Mouse (Mus musculus) layer of hippocampus, adult 11-12 months (tissue): ENCODE results near the gene Hoxa5.

Experiments used
- DNase-seq: peaks from one replicate; pipeline ENCODE4 v3.0.0; 2022; ENCODE audit warnings: low spot score

Gene Hoxa5

GRCm38 (mm10) chr6:52214271-52214670 lies 9.9 kb upstream of the Hoxa5 start:
- DNase-seq = no peak

- DNase-seq = no peak
These were observed 9.0 kb upstream of the Hoxa5 start, which contains the start of the genes Hoxa3 and Gm28308 for GRCm38 (mm10) chr6:52213119-52213986. Gene Hoxa3, minus strand, starts transcription at chr6:52213336. Gene Gm28308, minus strand, starts transcription at chr6:52213339.

GRCm38 (mm10) chr6:52212556-52213118 lies 8.2 kb upstream of the Hoxa5 start:
- no peak for DNase-seq

GRCm38 (mm10) chr6:52211961-52212360 lies 7.6 kb upstream of the Hoxa5 start:
- no peak for DNase-seq

DNA sequence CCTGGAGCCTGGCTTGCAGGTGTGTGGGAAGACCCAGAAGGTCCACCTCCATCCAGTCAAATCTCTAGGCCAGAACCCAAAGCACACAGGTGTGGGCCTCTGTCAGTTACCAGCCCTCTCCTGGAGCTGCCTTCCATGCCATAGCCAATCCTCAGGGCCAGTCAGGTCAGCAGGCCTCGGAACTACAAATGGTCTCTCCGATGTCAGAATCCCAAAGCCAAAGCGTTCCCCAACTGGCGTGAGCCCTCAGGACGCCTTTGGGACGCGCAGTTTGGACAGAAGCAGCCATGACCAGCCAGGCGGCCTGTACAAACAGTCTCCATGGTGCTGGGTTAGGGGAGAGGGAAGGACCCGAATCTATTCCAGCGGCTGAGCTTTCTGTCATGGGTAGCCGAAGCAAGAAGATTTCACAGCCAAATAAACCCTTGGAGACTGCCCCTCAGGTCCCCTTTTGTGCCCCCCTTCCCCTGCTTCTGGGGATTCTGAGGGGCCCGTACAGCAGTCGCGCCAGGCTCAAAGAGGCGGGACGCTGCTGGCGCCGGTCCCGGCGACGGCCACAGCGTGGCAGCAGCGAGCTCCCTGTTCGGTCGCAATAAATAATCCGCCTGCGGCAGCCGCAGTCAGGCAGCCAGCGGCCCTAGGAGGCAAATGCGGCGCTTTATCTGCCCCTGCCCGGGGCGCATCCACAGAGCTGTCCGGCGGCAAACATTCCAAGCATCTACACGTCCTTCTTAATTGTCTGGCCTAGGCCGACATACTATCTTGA lies 7.0 kb upstream of the Hoxa5 start:
- peak; percentile 51 for DNase-seq

DNA sequence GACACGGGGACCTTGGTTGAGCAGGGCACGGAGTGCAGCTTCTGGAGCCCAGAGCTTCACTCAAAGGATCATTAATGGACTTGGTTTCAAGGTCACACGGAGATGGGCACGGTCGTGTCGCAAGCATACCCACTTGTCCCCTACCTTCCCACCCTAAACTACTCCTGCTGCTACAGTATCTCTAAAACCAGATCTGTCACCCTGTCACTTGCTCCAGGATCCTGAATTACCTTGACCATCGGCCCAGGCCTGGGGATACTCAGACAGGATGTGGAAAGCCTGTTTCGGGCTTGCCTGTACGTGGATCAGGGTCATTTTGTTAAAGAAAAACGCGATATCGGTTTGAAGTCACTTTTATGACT lies 5.3 kb upstream of the Hoxa5 start:
- DNase-seq = no peak

DNA sequence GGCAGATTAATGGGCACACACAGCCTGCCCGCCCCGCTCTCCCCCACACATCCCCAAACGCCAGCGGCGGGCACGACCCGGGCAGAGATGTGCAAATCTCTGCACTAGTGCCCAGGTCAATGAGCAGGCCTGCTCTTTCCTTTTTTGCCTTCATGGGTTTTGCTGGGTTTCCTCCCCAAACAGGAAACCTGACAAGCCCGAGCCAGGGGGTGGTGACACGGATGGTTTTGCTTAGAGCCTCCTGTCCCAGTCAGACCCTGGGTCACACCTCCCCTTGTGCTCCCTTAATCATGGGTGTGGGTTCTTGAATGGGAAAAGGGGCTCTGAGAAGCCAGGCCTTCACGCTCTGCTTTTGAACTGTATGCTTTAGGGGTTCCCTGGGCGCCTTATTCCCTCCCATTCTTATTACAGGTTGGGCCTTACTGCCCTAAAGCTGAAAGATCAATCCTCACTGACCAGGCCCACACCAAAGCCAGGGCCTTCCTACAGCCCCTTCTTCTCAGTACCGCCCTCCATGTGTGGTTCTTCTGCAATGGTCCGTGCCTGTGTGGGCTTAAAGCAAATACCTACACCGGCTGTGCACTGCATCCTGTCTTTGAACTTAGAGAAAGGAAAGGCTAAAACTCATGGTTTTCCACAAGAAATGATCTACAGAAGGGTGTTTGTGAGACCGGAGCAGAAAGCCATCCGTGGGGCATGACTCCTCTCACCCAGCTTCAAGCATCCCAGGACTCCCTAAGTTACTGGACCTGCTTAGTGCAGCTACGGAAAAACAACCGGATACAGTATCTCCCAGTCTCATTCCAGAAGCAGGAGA lies 4.7 kb upstream of the Hoxa5 start:
- DNase-seq = no peak

DNA sequence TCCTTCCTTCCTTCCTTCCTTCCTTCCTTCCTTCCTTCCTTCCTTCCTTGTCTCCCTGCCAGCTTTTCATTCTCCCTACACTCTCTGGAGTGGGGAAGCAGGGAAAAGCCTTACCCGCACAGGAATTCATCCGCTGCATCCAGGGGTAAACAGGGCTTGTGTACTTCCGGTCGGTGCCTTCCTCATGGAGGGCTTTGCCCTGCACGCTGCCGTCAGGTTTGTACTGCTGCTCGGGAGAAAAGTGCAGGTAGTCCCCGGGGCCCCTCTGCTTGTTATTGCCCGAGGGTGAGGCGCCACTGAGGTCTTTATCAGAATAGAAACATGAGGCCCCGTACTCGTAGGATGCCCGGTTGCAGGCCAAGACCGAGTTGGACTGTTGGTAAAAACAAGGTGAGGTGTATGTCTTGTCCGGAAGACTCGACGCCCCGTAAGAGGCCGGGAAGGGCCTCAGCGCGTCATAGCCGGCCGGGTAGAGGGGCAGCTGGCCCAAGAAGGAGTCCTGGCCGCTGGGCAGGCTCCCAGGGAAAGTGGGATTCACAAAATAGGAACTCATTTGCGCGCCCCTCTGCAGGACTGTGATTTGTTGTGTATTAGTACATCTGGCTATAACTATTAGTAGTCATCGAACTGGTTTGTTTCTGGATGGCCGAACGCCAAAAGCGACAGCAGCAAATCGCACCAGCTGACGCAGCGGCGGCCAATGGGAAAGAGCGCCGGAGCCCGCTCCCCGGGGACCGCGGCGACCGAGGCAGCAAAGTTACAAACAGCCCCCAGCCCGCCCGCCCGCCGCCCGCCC lies 3.9 kb upstream of the Hoxa5 start, which contains the start of gene Hoxa6:
Gene Hoxa6 (minus strand): TSS at position 651 of the 796 bp plus-strand sequence.
- DNase-seq = no peak

- DNase-seq = no peak
These were observed 3.2 kb upstream of the Hoxa5 start for GRCm38 (mm10) chr6:52207684-52207976.

DNA sequence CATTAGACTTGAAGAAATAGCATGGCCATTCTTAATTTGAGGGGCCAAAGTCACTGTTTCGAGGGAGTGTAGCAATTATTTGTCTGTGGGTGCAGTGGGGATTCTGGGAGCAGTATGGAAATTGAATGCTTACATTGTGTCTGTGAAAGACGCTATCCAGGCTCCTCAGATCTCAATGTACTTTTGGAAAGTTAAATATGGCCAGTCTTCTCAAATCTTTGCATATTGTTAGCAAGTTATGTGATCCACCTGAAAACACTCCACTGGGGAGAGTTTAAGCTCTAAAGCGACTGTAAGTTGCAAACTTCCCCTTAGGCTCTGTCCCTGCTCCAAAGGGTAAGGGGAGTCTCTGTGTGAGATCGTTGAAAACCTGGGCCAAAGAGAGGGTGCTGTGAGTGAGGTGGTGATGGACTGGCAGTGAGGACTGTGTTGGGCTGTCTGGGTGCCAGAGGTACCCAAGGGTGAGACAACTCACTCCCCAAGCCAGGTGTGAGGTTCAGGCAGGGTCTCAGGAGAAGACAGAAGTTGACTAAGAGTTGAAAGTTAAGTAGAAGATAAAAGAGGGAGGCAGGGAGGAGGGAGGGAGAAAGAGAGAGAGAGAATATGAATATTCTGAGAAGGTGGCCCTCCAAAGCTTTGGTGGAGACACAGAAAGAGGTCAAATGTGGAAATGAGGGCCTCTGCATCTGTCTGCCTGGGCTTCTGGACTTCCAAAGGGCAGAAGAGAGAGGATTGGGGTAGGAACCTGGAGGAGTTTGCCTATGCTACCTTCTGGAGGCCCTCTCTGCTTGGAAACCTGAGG lies 2.7 kb upstream of the Hoxa5 start:
- no peak for DNase-seq

- DNase-seq = no peak
These were observed 1.5 kb upstream of the Hoxa5 start for GRCm38 (mm10) chr6:52205638-52206621.

DNA sequence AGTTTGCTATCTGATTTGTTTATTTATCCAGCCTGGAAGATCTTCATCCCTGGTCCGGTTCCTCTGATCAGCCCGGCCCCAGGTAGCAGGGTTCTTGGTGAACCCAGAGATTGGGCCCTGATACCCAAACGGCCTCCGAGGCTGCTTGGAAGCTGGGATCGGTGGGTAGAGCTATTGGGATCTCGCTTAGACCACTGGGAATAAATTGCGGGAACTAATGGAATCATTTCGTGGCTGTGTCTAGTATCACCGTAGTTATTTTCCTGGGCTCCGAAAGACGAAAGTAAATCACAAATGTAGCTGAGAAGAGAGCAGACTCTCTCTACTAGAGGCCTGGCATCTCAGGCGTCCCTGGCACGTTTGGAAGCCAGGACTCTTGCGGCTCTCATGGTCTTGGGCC lies 834 bp upstream of the Hoxa5 start:
- no peak for DNase-seq

- no peak for DNase-seq
These were observed 877 bp downstream of the Hoxa5 start for GRCm38 (mm10) chr6:52203371-52204049.

- DNase-seq = no peak
These were observed 1.3 kb downstream of the Hoxa5 start for GRCm38 (mm10) chr6:52203121-52203370.

DNA sequence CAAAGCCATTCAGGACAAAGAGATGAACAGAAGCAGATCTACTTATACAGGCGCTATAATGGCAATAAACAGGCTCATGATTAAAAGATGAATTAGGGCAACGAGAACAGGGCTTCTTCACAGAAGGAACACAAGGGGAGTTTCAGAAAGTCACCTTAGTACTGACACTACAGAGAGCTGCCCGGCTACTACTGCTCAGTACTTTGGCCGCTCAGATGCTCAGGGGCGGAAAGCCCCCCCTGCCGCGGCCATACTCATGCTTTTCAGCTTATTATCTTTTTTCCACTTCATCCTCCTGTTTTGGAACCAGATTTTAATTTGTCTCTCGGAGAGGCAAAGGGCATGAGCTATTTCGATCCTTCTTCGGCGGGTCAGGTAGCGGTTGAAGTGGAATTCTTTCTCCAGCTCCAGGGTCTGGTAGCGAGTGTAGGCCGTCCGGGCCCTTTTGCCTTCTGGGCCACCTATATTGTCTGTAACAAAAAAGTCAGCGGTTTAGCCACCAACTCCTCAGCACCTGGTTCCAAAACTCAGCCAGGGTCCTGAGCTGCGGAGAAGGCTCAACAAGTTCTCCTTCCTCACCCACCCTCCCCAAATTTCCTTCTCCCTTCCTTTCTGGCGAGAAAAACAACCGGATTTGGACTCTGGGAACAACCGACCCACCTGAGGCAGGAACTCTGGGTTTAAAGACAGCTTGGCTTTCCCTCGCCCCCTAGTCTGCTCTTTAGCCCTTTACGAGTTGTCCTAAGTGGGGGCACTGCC lies 1.8 kb downstream of the Hoxa5 start:
- DNase-seq = no peak

DNA sequence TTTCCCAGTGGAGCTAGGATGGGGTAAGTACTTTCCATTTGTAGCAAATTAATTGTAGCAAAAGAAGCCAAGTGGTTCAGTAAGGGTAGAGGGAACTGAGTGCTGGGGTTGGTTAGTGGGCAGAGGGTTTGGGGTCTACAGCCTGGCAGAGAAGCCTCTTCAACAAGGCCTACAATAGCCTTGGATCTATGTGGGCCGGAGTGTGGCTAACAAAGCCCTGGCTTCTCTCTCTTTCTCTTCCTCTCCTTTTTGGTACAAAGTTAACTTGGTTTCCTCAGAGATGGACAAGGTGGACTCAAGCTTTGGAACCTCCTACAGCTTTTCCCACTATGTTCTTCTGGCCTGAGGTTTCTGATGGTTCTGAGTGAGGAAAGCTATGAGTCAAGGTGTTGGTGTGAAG lies 3.1 kb downstream of the Hoxa5 start:
- DNase-seq = no peak

- no peak for DNase-seq
These were observed 3.6 kb downstream of the Hoxa5 start for GRCm38 (mm10) chr6:52200751-52201250.
